Mouse (Mus musculus): ENCODE results near the gene Syt12.
A peak's percentile ranks its signal among the peaks of the same experiment; 100 is the strongest.
"Not testable (repeated sequence)": the region's sequence is repeated elsewhere in the genome, so short reads cannot be mapped to it uniquely, and the experiment has no call there.

Gene Syt12

DNA sequence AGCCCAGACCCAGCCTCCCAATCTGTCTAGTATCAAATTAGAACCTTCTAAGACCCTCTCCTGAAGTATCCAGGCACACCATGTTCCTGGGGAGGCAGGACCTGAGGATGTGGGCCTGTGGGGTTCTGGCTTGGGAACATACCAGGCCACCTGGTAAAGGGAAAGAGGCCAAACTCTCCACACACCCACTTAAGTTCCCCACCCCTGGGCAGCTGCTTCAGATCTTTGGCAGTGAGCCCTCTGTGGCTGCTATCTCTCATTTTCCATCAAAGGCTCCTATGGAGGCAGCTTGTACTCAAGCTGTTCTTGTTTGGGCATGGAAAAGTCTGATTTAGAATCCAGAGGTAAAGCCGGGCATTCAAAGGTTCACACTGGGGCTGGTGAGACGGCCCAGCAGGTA, 10.6 kb upstream of the Syt12 start:
- DNase-seq: no peak

GRCm38 (mm10) chr19:4485006-4485405, 7.8 kb upstream of the Syt12 start:
- no peak for DNase-seq

DNA sequence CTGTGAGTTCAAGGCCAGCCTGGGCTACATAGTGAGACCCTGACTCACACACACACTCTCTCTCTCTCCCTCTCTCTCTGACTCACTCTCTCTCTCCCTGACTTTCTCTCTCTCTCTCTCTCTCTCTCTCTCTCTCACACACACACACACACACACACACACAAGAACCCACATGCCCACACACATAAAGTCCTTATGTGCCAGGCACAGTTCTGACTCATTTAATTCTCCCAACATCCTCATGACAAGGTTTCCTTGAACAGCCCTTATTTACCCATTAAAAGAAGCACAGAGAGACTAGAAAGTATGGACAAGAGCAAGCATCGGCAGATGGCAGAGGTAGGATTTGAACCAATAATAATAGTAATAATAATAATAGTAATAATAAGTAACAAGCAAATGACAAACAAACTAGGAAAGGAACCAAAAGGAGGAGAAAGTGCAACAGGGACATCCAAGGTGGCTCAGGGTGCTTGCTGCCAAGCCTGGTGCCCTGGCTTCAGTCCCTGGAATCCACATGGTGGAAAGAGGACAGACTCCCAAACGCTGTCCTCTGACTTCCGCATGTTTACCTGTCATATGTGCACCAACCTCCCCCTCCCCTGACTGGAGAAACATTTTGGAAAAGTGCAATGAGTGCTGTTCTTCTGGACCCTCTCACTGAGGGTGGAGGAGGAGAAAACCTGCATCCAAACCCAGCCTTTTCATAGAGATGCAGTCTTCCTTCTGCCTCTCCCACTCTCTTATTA, 5.0 kb upstream of the Syt12 start:
- no peak for DNase-seq

- DNase-seq: no peak
Observed at GRCm38 (mm10) chr19:4481326-4481725, 4.1 kb upstream of the Syt12 start.

DNA sequence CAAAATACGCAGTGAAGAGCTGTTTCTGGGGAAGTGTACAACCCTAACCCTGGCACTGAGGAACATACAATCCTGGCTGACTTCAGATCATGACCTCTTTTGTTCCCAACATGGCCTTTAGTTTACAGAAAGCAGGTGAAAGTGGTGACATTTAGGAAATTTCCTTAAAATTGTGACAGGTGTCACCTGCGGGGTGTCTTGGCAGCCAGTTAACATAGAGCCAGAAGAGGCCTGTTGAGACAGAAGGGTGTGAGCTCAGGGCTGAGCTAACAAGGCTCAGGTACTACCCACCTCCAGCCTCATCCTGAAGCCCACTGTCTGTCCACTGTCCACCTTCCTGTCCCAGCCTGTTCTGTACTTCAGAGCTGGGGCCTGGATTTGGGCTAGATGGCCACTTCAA, 2.8 kb upstream of the Syt12 start:
- no peak for DNase-seq

DNA sequence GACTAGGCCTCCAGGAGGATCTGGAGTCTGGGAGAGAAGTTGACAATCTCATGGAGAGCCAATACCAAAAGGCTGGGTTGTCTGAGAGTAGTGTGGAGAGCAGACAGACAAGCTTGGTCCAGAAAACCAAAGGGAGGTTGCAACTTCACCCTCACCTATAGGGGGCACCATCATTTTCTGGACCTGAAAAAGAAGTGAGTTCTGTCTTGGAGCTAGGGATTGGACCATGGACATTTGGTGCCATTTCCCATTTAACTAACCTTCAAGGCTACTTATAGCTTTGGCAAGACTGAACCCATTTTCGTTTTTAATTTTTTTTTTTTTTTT, 906 bp upstream of the Syt12 start:
- no peak for DNase-seq

- no peak for DNase-seq
Observed at GRCm38 (mm10) chr19:4476601-4477257, 518 bp downstream of the Syt12 start.

GRCm38 (mm10) chr19:4475224-4475925, 1.9 kb downstream of the Syt12 start:
- DNase-seq: peak; percentile 28 to 54

DNA sequence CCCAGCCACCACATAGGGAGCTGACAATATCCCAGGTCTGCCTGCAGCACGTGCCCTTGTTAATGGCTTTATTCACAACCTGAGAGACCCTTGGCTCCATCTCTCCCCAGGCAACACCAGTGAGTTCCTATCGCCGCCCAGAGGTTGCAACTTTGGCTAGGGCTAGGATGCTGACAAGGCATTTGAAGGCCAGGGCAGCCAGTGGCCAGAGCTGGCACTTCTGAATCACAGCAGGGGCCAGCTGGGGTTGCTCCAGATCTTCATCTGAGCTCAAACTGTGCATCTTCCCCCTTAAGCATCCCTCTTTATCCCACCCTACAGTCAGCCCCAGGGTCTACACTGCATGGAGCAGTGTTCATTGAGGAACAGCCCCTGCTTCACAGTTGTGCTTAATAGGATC, 2.5 kb downstream of the Syt12 start:
- no peak for DNase-seq

- no peak for DNase-seq
Observed at GRCm38 (mm10) chr19:4473549-4473948, 3.7 kb downstream of the Syt12 start.

GRCm38 (mm10) chr19:4468363-4468762, 8.9 kb downstream of the Syt12 start:
- DNase-seq: peak in 1 of 2 experiments; percentile 33

DNA sequence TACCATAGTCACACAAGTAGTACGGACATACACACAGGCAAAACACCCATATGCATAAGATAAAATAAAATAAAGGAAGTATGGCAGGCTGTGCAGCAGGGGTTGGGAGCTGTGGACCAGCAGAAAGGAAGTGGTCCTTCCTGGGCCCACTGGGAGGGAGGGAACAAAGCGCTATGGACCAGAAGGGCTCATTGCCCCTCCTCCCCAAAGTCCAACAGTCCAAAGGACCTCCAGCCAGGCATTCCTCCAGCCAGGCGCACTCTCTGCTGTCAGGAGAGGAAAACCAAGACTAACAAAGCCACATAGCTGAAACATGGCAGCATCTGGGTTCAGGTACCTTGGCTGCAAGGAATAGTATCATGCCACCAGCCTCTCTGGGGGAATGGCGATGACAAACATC, 12.6 kb downstream of the Syt12 start:
- DNase-seq: no peak

DNA sequence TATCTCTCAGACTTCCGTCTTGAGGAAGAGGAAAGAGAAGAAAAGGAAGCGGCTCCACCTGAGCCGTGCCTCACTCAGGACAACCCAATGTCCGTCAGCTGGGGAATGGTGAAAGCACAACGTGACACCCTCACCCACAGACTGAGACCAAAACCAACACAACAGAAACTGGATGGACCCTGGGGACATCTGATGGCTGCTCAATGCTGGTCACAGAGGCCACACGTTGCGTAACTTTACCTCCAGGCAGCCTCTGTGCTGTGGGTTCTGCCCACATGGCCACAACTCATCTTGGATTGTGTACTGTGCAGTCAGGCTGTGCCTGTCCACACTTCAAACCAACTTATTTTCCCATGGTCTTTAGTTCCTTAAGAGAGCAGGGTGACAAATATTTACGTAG, 15.3 kb downstream of the Syt12 start:
- DNase-seq: no peak

- peak; percentile 44 to 58 for DNase-seq
Observed at GRCm38 (mm10) chr19:4456227-4456626, 21.0 kb downstream of the Syt12 start.

- DNase-seq: no peak
Observed at GRCm38 (mm10) chr19:4455071-4455800, 22.0 kb downstream of the Syt12 start.

- not testable (repeated sequence) for DNase-seq
Observed at GRCm38 (mm10) chr19:4454040-4454439, 23.2 kb downstream of the Syt12 start.

- DNase-seq: no peak
Observed at GRCm38 (mm10) chr19:4452525-4452924, 24.7 kb downstream of the Syt12 start.

DNA sequence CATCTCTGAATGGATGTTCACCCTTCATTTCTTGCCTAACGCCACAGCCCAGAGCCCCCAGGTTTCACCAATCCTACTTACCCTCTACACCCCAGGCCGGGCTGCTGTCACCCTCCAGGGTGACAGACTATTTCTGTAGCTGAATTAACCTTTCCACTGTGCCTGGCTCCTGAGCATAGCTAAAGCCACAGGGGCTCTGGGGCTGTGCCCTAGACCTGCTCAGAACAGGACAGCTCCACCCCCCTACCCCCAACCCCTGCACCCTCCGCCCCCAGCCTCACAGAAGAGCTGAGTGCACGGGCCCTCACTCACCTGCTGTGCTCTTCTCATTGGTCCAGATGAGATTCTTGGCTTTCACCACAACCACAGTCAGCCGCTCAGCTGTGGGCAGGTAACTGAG, 25.3 kb downstream of the Syt12 start:
- no peak for DNase-seq

DNA sequence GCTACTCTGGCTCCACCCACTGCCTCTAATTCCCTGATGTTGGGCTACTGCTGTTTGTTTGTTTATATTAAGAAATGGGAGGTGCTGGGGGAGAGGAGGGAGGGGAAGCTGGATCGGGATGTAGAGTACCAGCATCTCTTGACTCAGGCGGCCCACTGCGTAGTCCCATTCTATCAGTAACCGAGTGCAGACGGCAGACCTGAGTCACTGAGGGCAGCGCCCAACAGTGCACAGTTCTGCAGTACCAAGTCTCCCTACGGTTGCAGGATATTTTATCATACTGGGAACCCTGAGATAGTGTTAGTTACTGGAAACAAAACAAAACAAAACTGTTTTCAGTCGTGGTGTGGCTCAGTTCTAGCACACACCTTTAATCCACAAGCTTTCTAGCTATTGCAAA, 26.1 kb downstream of the Syt12 start:
- DNase-seq: no peak

DNA sequence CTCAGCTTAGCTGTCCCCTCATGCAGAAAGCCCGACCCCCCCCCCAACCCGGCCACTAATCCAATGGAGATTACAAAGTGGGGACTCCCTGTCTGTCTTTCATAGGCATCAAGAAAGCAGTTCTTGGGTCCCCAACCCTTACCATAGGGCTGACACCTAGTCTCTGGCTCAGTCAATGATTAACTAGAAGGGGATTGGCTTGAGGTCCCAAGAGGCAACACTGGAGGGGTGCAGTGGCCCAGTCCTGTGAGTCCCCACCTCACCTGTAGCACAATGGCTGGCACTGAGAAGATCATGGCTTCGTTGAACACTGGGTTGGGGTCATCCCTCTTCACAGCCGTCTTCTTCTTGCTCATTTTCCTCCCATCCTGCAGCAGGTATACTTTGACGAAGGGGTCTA, 26.6 kb downstream of the Syt12 start:
- no peak for DNase-seq

- DNase-seq: no peak
Observed at GRCm38 (mm10) chr19:4449230-4449629, 28.0 kb downstream of the Syt12 start.

- DNase-seq: no peak
Observed at GRCm38 (mm10) chr19:4447445-4447844, 29.8 kb downstream of the Syt12 start.

GRCm38 (mm10) chr19:4446661-4447420, 30.4 kb downstream of the Syt12 start:
- no peak for DNase-seq
